Mouse (Mus musculus) cerebellum, adult 2 months (tissue): ENCODE measurements around the gene Tpra1.

Experiments
- CTCF ChIP-seq: fragments of 200-500 bp; IDR thresholded peaks from 2 replicates; pipeline ENCODE4 v1.5.1; 2011; ENCODE audit warnings: low read depth, mild to moderate bottlenecking, control low read depth, low read length, moderate library complexity, borderline replicate concordance; ENCODE audit not compliant: insufficient read depth
- POLR2A ChIP-seq: fragments of 200-500 bp; IDR thresholded peaks from 2 replicates; pipeline ENCODE4 v1.6.1; 2011; ENCODE audit warnings: low read length, control low read depth, borderline replicate concordance; ENCODE audit not compliant: insufficient read depth

GRCm38 (mm10) chr6:88915510-88915909 lies 13.5 kb downstream of the Tpra1 start:
- TF ChIP-seq POLR2A (no peak), CTCF (no peak)
